Mouse (Mus musculus): ENCODE measurements at regions not wholly inside any gene's neighbourhood (a gene's known extent, or its start where the extent isn't known, plus 50 kb on each side); places are given as distances from the start of the nearest gene placed in this dataset.

DNA sequence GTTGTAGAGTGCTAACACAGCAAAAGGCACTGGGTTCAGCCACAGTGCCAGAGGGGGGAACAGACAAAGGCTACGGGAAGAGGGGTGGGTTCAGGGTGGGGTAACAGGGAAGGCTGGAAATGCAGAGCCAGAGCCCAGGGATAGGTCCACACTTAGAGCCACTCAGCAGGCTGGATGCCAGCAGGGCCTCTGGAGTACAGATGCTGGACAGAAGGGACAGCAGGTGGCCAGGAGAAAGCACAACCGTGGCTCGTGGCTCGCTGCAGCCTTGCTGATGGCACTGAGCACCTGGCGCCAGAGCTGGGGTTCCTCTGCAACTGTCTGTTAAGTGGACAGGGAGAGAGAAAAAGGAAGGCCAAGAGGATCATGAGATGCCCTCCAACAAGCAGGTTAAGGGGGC is 174.2 kb downstream of the Mroh4 start:
- no peak overlapping the region for H3K4me3 ChIP-seq (replicated peaks; ENCODE audit: extremely low read depth, low read depth, low read length)
- no peak for DNase-seq
- 86% methylated on average over 5 of the region's 5 CpGs for WGBS
- H3K4me1 ChIP-seq (ENCODE audit: control insufficient read depth, insufficient read depth, low read length): no peaks in the 10 kb centered on the region
- TF ChIP-seq POLR2A (IDR thresholded peaks at IDR 0.05; ENCODE audit: borderline replicate concordance, extremely low read depth, low read depth, low read length) (no peak), CTCF (IDR thresholded peaks at IDR 0.05; ENCODE audit: insufficient read depth, low read length) (no peak)

DNA sequence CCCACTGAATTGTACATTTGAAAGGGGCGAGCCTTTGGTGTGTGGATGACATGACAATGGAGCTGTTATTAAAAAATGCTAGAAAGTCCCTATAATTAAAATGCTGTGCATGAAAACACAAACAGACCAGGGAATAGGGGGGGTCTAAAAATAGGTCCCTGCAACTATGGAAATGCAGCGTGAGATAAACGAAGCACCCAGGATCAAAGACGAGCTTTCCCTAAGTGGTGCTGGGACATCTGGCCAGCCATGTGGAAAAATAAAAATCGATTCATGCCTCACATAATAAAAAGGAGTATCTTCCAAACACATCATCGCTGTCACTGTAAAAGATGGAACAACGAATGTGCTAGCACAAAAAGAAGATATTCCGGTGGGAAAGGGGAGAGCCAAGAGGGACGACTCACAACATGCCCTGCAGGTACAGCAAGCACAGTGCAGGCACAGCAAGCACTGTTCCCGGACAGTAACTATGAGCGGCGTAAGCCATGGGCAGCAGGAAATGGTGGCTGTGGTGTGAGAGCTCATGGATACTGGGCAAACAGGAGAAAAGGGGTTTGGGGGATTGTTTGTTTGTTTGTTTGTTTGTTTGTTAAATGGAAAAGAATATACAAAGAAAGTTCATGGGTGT is 176.7 kb downstream of the Mroh4 start:
- Histone ChIP-seq H3K4me3 (replicated peaks; ENCODE audit: extremely low read depth, low read depth, low read length) (no peak overlapping the region), H3K4me1 (ENCODE audit: control insufficient read depth, insufficient read depth, low read length) (no peaks in the 10 kb centered on the region)
- no peak for DNase-seq
- TF ChIP-seq POLR2A (IDR thresholded peaks at IDR 0.05; ENCODE audit: borderline replicate concordance, extremely low read depth, low read depth, low read length) (no peak), CTCF (IDR thresholded peaks at IDR 0.05; ENCODE audit: insufficient read depth, low read length) (no peak)
- WGBS: 74% methylated on average over 12 of the region's 12 CpGs

DNA sequence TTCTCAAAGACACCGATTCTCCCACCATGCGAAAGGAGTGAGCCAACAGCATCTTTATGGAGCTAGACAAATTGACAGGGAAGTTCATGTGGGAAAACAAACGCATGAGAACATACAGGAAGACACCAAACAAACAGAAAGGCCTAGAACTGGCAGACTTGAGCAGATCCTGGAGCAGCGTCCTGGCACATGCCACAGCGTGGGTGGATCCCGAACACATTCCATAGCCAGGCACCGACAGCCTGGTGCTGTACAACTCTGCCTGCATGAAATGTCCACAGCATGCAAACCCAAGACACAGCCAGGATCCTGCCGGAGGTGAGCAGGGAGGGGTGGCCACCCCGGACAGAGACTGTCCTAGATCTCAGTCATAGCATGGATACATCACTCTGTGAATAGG is 177.2 kb downstream of the Mroh4 start:
- WGBS: 63% methylated on average over 9 of the region's 9 CpGs
- no peak for TF ChIP-seq CTCF (IDR thresholded peaks at IDR 0.05; ENCODE audit: insufficient read depth, low read length)
- no peak for TF ChIP-seq POLR2A (IDR thresholded peaks at IDR 0.05; ENCODE audit: borderline replicate concordance, extremely low read depth, low read depth, low read length)
- Histone ChIP-seq H3K4me3 (replicated peaks; ENCODE audit: extremely low read depth, low read depth, low read length) (no peak overlapping the region), H3K4me1 (ENCODE audit: control insufficient read depth, insufficient read depth, low read length) (no peaks in the 10 kb centered on the region)
- no peak for DNase-seq

DNA sequence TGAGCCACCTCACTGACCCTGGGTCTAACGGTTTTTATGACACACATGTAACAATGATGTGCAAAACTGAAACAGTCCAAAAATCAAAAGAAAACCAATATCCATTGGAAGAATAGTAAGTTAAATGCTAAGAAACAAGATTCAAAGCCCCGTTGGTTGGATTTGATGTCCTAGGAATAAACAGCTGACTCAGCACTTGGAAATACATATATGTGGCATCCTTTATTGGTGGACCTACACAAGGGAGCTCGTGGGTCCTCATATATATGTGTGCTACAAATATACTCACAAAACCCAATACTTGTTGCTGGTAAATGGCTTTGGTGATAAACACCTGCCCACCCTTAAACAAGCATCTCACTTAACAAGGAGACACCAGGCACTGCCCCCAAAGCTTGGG is 178.2 kb downstream of the Mroh4 start:
- no peaks in the 10 kb centered on the region for H3K4me1 ChIP-seq (ENCODE audit: control insufficient read depth, insufficient read depth, low read length)
- DNase-seq: no peak
- no peak for TF ChIP-seq POLR2A (IDR thresholded peaks at IDR 0.05; ENCODE audit: borderline replicate concordance, extremely low read depth, low read depth, low read length)
- TF ChIP-seq CTCF (IDR thresholded peaks at IDR 0.05; ENCODE audit: insufficient read depth, low read length): no peak
- WGBS: 87% methylated on average over 3 of the region's 3 CpGs
- H3K4me3 ChIP-seq (replicated peaks; ENCODE audit: extremely low read depth, low read depth, low read length): no peak overlapping the region

DNA sequence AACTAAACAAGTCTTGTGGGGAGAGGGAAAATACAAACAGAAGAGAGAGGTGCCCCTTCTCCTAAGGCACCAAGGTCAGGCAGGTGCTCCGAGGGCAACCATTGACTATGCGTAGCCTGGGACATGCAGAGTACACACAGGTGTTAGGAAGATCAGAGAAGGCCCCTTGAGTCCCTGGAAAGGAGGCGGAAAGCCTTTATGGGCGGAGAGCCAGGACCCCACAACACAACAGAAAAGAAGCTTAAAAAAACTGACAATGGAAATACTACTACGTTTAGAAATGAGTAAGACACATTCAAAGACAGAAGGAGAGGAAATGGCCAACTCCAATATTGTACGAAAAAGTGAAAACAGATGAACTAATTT is 179.5 kb downstream of the Mroh4 start:
- Histone ChIP-seq H3K4me1 (ENCODE audit: control insufficient read depth, insufficient read depth, low read length) (no peaks in the 10 kb centered on the region), H3K4me3 (replicated peaks; ENCODE audit: extremely low read depth, low read depth, low read length) (no peak overlapping the region)
- WGBS: 73% methylated on average over 6 of the region's 6 CpGs
- TF ChIP-seq CTCF (IDR thresholded peaks at IDR 0.05; ENCODE audit: insufficient read depth, low read length) (no peak), POLR2A (IDR thresholded peaks at IDR 0.05; ENCODE audit: borderline replicate concordance, extremely low read depth, low read depth, low read length) (no peak)
- no peak for DNase-seq

DNA sequence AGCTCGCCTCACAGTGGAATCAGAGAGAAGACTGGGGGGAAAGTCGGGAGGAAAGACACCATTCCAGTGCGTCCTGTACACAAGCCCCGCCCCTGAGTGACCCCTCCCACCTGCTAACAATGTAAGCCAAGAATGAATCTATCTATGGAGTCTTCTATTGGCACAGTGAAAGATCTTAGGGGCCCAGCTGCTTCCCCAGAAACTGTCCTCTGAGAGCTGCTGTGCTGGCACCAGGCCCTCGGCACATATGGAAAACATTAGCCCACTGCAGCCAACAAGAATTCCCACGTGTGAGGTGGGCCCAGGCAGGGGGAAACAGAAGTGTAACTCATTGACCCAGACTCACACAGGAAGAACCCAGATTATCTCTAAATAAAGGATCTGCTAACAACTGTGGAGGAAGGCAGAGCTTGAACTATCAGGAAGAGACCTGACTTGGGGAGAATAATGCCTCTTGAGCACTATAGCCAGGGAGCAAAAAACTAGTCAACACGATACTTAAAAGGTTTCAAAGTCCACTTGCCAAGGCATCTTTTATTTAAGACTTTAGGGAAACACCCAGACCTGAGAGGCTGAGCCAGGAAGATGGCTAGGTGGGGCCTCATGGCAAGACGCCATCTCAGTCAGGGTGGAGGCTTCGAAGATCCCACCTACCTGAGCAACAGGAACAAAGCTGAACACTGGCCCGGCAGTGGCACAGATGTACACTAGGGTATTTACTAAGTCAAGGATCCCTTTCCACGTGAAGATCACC is 180.1 kb downstream of the Mroh4 start:
- TF ChIP-seq CTCF (IDR thresholded peaks at IDR 0.05; ENCODE audit: insufficient read depth, low read length) (no peak), POLR2A (IDR thresholded peaks at IDR 0.05; ENCODE audit: borderline replicate concordance, extremely low read depth, low read depth, low read length) (no peak)
- H3K4me1 ChIP-seq (ENCODE audit: control insufficient read depth, insufficient read depth, low read length): no peaks in the 10 kb centered on the region
- H3K4me3 ChIP-seq (replicated peaks; ENCODE audit: extremely low read depth, low read depth, low read length): no peak overlapping the region
- DNase-seq: no peak
- 52% methylated on average over 11 of the region's 11 CpGs for WGBS

DNA sequence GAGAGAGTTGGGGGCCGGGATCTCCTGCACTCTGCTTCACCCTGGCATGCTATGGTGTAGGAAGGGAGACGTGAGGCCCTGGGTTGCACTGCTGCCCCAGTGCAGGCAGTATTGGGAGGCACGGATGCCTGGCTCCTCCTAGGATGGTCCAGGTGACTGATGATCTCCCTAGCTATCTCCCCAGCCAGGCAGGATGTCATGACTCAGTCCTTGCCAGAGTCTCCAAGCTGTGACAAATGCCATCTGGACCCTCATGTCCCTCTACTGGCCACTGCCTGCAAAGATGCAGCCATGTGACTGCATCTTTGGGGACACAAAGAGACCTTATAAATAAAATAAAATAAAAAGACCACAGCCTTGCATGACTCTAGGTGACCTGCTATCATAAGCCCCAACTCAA is 181.6 kb downstream of the Mroh4 start:
- no peak for DNase-seq
- TF ChIP-seq CTCF (IDR thresholded peaks at IDR 0.05; ENCODE audit: insufficient read depth, low read length) (no peak), POLR2A (IDR thresholded peaks at IDR 0.05; ENCODE audit: borderline replicate concordance, extremely low read depth, low read depth, low read length) (no peak)
- Histone ChIP-seq H3K4me3 (replicated peaks; ENCODE audit: extremely low read depth, low read depth, low read length) (no peak overlapping the region), H3K4me1 (ENCODE audit: control insufficient read depth, insufficient read depth, low read length) (no peaks in the 10 kb centered on the region)
- 56% methylated on average over 3 of the region's 3 CpGs for WGBS

DNA sequence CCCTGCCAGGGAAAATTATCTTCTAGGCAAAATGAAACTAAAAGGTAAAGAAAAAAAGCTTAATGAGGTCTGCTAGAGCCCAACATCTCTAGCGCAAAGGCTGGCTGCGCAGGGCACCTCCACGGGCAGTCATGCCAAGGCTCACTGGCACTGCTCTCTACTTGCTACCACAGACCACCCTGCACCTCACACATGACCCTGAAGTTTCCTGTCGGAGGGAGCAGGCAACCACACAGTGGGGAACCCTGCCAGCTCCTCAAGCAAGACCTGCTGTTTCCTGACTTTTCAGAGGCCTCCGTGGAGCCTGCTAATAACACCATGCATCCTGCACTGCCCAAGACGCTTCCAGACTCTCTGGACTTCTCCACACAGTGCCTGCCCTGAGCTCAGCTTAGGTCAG is 182.3 kb downstream of the Mroh4 start:
- WGBS: 61% methylated on average over 6 of the region's 6 CpGs
- no peak for TF ChIP-seq POLR2A (IDR thresholded peaks at IDR 0.05; ENCODE audit: borderline replicate concordance, extremely low read depth, low read depth, low read length)
- TF ChIP-seq CTCF (IDR thresholded peaks at IDR 0.05; ENCODE audit: insufficient read depth, low read length): no peak

DNA sequence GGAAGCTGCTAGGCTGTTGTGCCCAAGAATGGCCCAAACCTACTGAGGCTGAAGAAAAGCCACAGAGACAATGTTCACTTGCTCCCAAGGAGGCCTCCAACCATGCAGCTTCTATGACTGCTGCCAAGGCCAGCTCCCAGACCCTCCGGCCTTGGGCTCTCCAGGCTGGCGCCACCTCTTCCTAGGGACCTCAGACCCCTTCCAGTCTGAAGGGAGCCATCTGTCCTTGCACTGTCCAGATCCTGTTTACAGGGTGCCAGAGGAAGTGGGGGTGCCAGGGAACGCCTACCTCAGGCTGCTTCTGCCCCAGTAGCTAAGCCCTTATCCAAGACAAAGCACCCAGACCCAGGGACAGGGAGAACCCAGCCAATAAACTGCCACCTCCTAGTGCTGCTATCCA is 183.7 kb downstream of the Mroh4 start:
- no peak overlapping the region for H3K4me3 ChIP-seq (replicated peaks; ENCODE audit: extremely low read depth, low read depth, low read length)
- H3K4me1 ChIP-seq (ENCODE audit: control insufficient read depth, insufficient read depth, low read length): no peaks in the 10 kb centered on the region
- TF ChIP-seq POLR2A (IDR thresholded peaks at IDR 0.05; ENCODE audit: borderline replicate concordance, extremely low read depth, low read depth, low read length) (no peak), CTCF (IDR thresholded peaks at IDR 0.05; ENCODE audit: insufficient read depth, low read length) (no peak)
- 82% methylated on average over 3 of the region's 3 CpGs for WGBS
- no peak for DNase-seq

More for the DNA sequence above, 182.3 kb downstream of the Mroh4 start:
- no peaks in the 10 kb centered on the region for H3K4me1 ChIP-seq (ENCODE audit: control insufficient read depth, insufficient read depth, low read length)
- H3K4me3 ChIP-seq (replicated peaks; ENCODE audit: extremely low read depth, low read depth, low read length): no peak overlapping the region
- DNase-seq: no peak

DNA sequence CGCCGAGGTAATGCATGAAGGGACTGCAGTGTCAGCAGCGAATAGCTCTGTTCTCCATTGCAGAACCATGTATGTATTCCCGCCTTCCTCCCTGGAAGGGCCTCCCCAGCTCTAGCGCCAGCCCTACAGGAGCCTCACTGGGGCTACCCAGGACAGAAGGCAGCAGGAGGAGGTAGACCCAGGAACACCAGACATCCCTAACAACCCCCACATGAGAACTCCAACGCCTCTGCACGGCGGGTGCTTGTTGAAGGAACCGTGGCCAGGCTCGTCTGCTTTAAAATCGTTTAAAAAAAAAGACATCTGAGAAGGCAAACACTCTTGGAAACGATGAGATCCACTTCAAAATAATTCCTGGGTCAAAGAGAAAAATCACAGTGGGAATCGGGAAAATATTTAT is 194.3 kb downstream of the Mroh4 start:
- 58% methylated on average over 13 of the region's 13 CpGs for WGBS
- DNase-seq: no peak
- no peak overlapping the region for H3K4me3 ChIP-seq (replicated peaks; ENCODE audit: extremely low read depth, low read depth, low read length)
- no peaks in the 10 kb centered on the region for H3K4me1 ChIP-seq (ENCODE audit: control insufficient read depth, insufficient read depth, low read length)
- no peak for TF ChIP-seq POLR2A (IDR thresholded peaks at IDR 0.05; ENCODE audit: borderline replicate concordance, extremely low read depth, low read depth, low read length)
- TF ChIP-seq CTCF (IDR thresholded peaks at IDR 0.05; ENCODE audit: insufficient read depth, low read length): no peak
